Mouse (Mus musculus) adrenal gland, postnatal 10 days (tissue): ENCODE data around the gene Zfp273. TPM values are rescaled to one million over a fixed set of nuclear protein-coding genes. Genes with fewer than 3 reads are reported as not detected.
"Not testable (repeated sequence)": the region's sequence is repeated elsewhere in the genome, so short reads cannot be mapped to it uniquely, and the experiment has no call there.

Experiments
- DNase-seq: peaks from one replicate; pipeline ENCODE4 v3.0.0; 2021; ENCODE audit warnings: mixed read lengths
- total RNA-seq, 2 experiments: library from RNA; stranded (reverse); gene quantifications; 2 replicates each; pipeline ENCODE4 v1.2.3; 2021

Zfp273 gene
- total RNA-seq, 2 experiments from 2014 or later, result 3.5 to 5.5 TPM

GRCm38 (mm10) chr13:67867899-67868298 lies 54.4 kb downstream of the Zfp273 start:
- DNase-seq, result peak; percentile 12

GRCm38 (mm10) chr13:67876049-67876698 lies 62.6 kb downstream of the Zfp273 start:
- DNase-seq, result not testable (repeated sequence)

Other genes with a start within 250 kb of the Zfp273 start
- gene Zfp729b, start 204.0 kb upstream of the Zfp273 start, total RNA-seq, result 1 to 10 TPM; 7.3 to 8.7 TPM
- not detected for gene Gm49345, start 176.0 kb upstream of the Zfp273 start, total RNA-seq
- 1 to 10 TPM; 4.3 to 7.2 TPM for gene Zfp729a, start 175.9 kb upstream of the Zfp273 start, total RNA-seq
- 10 to 100 TPM in 1 of 2 experiments, 1 to 10 TPM in 1; 8.5 to 12.7 TPM for gene Zfp738, start 126.7 kb upstream of the Zfp273 start, total RNA-seq
- gene Zfp65, start 84.6 kb upstream of the Zfp273 start, total RNA-seq, result 10 to 100 TPM in 1 of 2 experiments, 1 to 10 TPM in 1; 8.9 to 11.7 TPM
- 1 to 10 TPM; 3.6 to 6.4 TPM for gene Zfp85, start 58.5 kb upstream of the Zfp273 start, total RNA-seq
- 1 to 10 TPM; 1.2 to 2.2 TPM for gene Zfp493, start 34.0 kb upstream of the Zfp273 start, total RNA-seq
- 1 to 10 TPM; 2.3 to 2.4 TPM for gene Gm10037, start 17.4 kb downstream of the Zfp273 start, total RNA-seq
- gene BC048507, start 49.6 kb downstream of the Zfp273 start, total RNA-seq, result not detected